Mouse (Mus musculus): ENCODE results near the gene Slc10a7. TPM values are rescaled to one million over a fixed set of nuclear protein-coding genes. Genes with fewer than 3 reads are reported as not detected.
"Not testable (repeated sequence)": the region's sequence is repeated elsewhere in the genome, so short reads cannot be mapped to it uniquely, and the experiment has no call there.

Gene Slc10a7
- polyA plus RNA-seq (2012; ENCODE audit: insufficient read depth, insufficient read length, missing spikeins): 14.2 TPM in 2 replicates

DNA sequence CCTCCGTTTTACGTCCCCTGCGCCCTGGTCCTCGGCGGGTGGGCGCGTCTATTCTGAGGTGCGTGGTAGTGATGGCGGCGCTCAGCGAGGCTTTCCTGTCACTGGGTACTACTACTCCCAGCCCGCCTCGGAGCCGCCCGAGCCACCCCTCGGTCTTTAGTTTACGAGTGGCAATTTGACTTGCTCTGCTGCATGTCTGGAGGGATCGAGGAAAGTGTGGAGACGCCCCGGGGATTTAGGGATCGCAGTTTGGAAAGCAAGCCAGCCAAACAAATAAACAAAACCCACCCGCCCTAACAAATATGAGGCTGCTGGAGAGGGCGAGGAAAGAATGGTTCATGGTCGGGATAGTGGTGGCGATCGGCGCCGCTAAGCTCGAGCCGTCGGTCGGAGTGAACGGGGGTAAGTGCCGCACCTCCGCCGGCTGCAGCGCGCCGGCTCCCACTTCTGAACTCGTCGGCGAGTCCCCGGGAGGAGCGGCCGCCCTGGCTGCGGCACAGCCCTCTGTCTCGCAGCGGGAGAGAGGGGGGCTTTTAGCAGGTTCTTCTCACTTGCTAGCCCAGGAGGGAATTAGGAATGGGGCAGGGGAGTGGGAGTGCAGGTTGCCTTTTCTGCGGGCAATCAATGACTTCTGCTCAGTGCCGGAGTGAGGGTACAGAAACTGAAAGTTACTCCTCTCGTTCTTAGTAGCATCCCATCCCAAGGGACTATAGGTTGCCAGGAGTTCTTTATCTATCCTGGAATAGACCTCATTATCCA, at the start of gene Slc10a7:
Gene Slc10a7, plus strand, starts transcription at position 74 of the 759 bp plus-strand sequence.
- TF ChIP-seq CTCF (IDR thresholded peaks at IDR 0.05; ENCODE audit: low read depth, low read length): no peak; the same call in 1 of the 2 replicates
- no peak for TF ChIP-seq POLR2A (IDR thresholded peaks at IDR 0.05; ENCODE audit: borderline replicate concordance, low read depth, low read length)
- Histone ChIP-seq H3K27ac (ENCODE audit: insufficient read depth, low read depth, low read length) (peak within 1 kb of the TSS; percentile 70), H3K4me1 (ENCODE audit: control insufficient read depth, insufficient read depth, low read length) (peaks cover 8% of the 10 kb centered on the region), H3K4me3 (ENCODE audit: insufficient read depth, low read length) (peak within 1 kb of the TSS; percentile 81)

GRCm38 (mm10) chr8:78463941-78464340, 45.2 kb upstream of the Slc10a7 start:
- Histone ChIP-seq H3K27ac (ENCODE audit: insufficient read depth, low read depth, low read length) (no peak overlapping the region), H3K4me3 (ENCODE audit: insufficient read depth, low read length) (no peak overlapping the region), H3K4me1 (ENCODE audit: control insufficient read depth, insufficient read depth, low read length) (no peaks in the 10 kb centered on the region)
- TF ChIP-seq CTCF (IDR thresholded peaks at IDR 0.05; ENCODE audit: low read depth, low read length) (no peak), POLR2A (IDR thresholded peaks at IDR 0.05; ENCODE audit: borderline replicate concordance, low read depth, low read length) (no peak)

- H3K27ac ChIP-seq (ENCODE audit: insufficient read depth, low read depth, low read length): no peak overlapping the region
- H3K4me1 ChIP-seq (ENCODE audit: control insufficient read depth, insufficient read depth, low read length): no peaks in the 10 kb centered on the region
- no peak overlapping the region for H3K4me3 ChIP-seq (ENCODE audit: insufficient read depth, low read length)
- TF ChIP-seq POLR2A (IDR thresholded peaks at IDR 0.05; ENCODE audit: borderline replicate concordance, low read depth, low read length) (no peak), CTCF (IDR thresholded peaks at IDR 0.05; ENCODE audit: low read depth, low read length) (no peak)
Measured at GRCm38 (mm10) chr8:78467889-78468288, 41.3 kb upstream of the Slc10a7 start.

DNA sequence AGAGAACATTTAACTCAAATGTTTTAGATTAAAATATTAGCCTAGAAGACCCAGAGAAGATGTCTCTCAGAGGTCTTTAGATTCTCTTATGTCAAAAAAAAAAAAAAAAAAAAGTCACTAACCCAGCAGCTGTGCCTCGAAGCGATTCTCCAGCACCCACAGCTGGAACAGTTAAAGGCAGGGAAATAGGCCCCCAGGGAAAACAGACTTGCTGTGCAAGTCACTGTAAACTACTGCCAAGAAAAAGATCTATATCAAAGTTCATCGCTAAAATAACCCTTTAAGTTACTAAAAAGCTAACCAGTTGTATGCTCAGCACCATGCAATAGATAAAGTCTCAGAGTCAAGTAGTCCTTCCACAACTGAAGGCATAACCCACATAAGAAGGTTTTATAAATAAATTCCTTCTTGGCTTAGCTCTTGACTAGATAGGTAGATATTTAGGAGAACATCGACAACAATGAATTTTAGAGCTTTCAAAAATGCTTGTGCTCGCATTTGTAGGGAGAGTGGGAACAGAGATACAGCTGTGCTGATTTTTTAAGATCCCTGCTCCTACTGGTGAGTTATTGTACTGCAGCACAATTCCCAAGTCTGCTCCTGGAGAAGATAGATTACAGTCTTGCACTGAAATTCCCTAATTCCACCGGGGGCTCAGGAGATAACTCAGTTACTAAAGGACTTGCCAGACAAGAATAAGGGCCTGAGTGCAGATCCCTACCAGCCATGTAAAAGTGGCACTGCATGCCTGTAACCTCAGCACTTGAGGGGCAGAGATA, 31.9 kb upstream of the Slc10a7 start:
- Histone ChIP-seq H3K4me1 (ENCODE audit: control insufficient read depth, insufficient read depth, low read length) (no peaks in the 10 kb centered on the region), H3K27ac (ENCODE audit: insufficient read depth, low read depth, low read length) (no peak overlapping the region), H3K4me3 (ENCODE audit: insufficient read depth, low read length) (no peak overlapping the region)
- TF ChIP-seq CTCF (IDR thresholded peaks at IDR 0.05; ENCODE audit: low read depth, low read length): no peak
- TF ChIP-seq POLR2A (IDR thresholded peaks at IDR 0.05; ENCODE audit: borderline replicate concordance, low read depth, low read length): no peak

DNA sequence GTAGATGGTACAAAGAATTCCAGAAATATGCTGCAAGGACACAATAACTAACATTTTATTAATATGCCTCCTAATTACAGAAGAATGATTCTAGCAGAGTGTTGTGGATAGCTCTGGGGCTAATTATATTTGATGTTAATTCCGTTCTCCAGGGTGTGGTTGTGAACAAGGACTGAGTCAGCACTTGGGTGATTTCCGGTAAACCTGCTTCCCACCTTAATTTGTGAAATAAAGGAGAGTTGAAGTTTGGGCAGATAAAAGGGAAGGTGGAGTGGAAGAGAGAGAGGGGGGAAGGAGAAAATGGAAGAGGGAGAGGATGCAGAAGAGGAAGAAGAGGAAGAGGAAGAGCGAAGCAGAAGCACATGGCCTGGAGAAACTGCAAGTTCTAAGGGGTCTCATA, 19.4 kb upstream of the Slc10a7 start:
- TF ChIP-seq CTCF (IDR thresholded peaks at IDR 0.05; ENCODE audit: low read depth, low read length) (no peak), POLR2A (IDR thresholded peaks at IDR 0.05; ENCODE audit: borderline replicate concordance, low read depth, low read length) (no peak)
- no peak overlapping the region for H3K27ac ChIP-seq (ENCODE audit: insufficient read depth, low read depth, low read length)
- H3K4me1 ChIP-seq (ENCODE audit: control insufficient read depth, insufficient read depth, low read length): no peaks in the 10 kb centered on the region
- no peak overlapping the region for H3K4me3 ChIP-seq (ENCODE audit: insufficient read depth, low read length)

GRCm38 (mm10) chr8:78493031-78493430, 16.1 kb upstream of the Slc10a7 start:
- Histone ChIP-seq H3K4me1 (ENCODE audit: control insufficient read depth, insufficient read depth, low read length) (no peaks in the 10 kb centered on the region), H3K27ac (ENCODE audit: insufficient read depth, low read depth, low read length) (no peak overlapping the region), H3K4me3 (ENCODE audit: insufficient read depth, low read length) (no peak overlapping the region)
- TF ChIP-seq CTCF (IDR thresholded peaks at IDR 0.05; ENCODE audit: low read depth, low read length) (no peak), POLR2A (IDR thresholded peaks at IDR 0.05; ENCODE audit: borderline replicate concordance, low read depth, low read length) (no peak)

DNA sequence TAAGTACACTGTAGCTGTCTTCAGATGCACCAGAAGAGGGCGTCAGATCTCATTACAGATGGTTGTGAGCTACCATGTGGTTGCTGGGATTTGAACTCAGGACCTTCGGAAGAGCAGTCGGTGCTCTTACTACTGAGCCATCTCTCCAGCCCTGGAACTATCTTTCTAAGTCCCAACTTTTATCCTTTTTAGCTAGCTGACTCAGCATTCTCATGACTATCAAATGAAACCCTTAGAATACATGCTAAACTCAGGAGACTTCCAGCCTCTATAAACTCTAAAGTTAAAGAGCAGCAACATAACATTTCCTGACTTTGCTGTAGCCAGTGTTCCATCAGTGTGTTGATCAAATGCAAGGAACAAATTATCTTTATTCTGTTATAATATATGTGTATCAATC, 12.9 kb upstream of the Slc10a7 start:
- not testable (repeated sequence) for H3K4me3 ChIP-seq (ENCODE audit: insufficient read depth, low read length); H3K27ac ChIP-seq (ENCODE audit: insufficient read depth, low read depth, low read length); H3K4me1 ChIP-seq (ENCODE audit: control insufficient read depth, insufficient read depth, low read length)

DNA sequence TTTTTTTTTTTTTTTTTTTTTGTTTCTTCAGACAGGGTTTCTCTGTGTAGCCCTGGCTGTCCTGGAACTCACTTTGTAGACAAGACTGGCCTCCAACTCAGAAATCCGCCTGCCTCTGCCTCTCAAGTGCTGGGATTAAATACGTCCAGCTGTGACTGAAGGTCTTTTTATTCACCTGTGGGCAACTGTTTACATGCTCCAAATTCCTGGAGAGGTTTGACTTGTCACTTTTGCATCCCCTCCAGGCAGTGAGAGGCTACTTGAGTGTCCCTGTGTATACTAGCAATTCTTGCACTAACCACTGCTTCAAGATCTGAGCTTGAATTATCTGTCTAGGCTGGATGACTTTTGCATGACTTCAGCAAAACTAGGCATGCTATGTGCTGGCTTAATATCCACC, 6.4 kb upstream of the Slc10a7 start:
- peaks cover 5% of the 10 kb centered on the region for H3K4me1 ChIP-seq (ENCODE audit: control insufficient read depth, insufficient read depth, low read length)
- no peak overlapping the region for H3K27ac ChIP-seq (ENCODE audit: insufficient read depth, low read depth, low read length)
- TF ChIP-seq POLR2A (IDR thresholded peaks at IDR 0.05; ENCODE audit: borderline replicate concordance, low read depth, low read length) (no peak), CTCF (IDR thresholded peaks at IDR 0.05; ENCODE audit: low read depth, low read length) (no peak)
- no peak overlapping the region for H3K4me3 ChIP-seq (ENCODE audit: insufficient read depth, low read length)

- Histone ChIP-seq H3K4me3 (ENCODE audit: insufficient read depth, low read length) (peak overlapping the region; percentile 81), H3K4me1 (ENCODE audit: control insufficient read depth, insufficient read depth, low read length) (peaks cover 11% of the 10 kb centered on the region), H3K27ac (ENCODE audit: insufficient read depth, low read depth, low read length) (peak overlapping the region; percentile 63)
- TF ChIP-seq CTCF (IDR thresholded peaks at IDR 0.05; ENCODE audit: low read depth, low read length): no peak
- no peak for TF ChIP-seq POLR2A (IDR thresholded peaks at IDR 0.05; ENCODE audit: borderline replicate concordance, low read depth, low read length)
Measured at GRCm38 (mm10) chr8:78507979-78508718, 997 bp upstream of the Slc10a7 start.
